Mouse (Mus musculus): ENCODE data around the gene Mknk2. TPM values are rescaled to one million over a fixed set of nuclear protein-coding genes. Genes with fewer than 3 reads are reported as not detected.

The Mknk2 gene
- total RNA-seq (2017), result 105 and 113 TPM in 2 replicates

GRCm38 (mm10) chr10:80677942-80678436 lies at the start of gene Mknk2:
Gene Mknk2 (minus strand): TSS chr10:80678112.
- peak; percentile 28 for ATAC-seq (ENCODE audit: extremely low read depth, insufficient number of reproducible peaks, low FRiP score, poor library complexity, severe bottlenecking)

- ATAC-seq (ENCODE audit: extremely low read depth, insufficient number of reproducible peaks, low FRiP score, poor library complexity, severe bottlenecking), result no peak
Measured at GRCm38 (mm10) chr10:80717281-80717680, 39.4 kb upstream of the Mknk2 start.

- no peak for ATAC-seq (ENCODE audit: extremely low read depth, insufficient number of reproducible peaks, low FRiP score, poor library complexity, severe bottlenecking)
Measured at GRCm38 (mm10) chr10:80710834-80711233, 32.9 kb upstream of the Mknk2 start.

- ATAC-seq (ENCODE audit: extremely low read depth, insufficient number of reproducible peaks, low FRiP score, poor library complexity, severe bottlenecking), result no peak
Measured at GRCm38 (mm10) chr10:80705479-80705878, 27.6 kb upstream of the Mknk2 start.

- ATAC-seq (ENCODE audit: extremely low read depth, insufficient number of reproducible peaks, low FRiP score, poor library complexity, severe bottlenecking), result no peak
Measured at GRCm38 (mm10) chr10:80705033-80705432, 27.1 kb upstream of the Mknk2 start.

GRCm38 (mm10) chr10:80704418-80704817 lies 26.5 kb upstream of the Mknk2 start:
- ATAC-seq (ENCODE audit: extremely low read depth, insufficient number of reproducible peaks, low FRiP score, poor library complexity, severe bottlenecking), result no peak

GRCm38 (mm10) chr10:80703643-80704042 lies 25.7 kb upstream of the Mknk2 start:
- no peak for ATAC-seq (ENCODE audit: extremely low read depth, insufficient number of reproducible peaks, low FRiP score, poor library complexity, severe bottlenecking)

GRCm38 (mm10) chr10:80702536-80703390 lies 24.9 kb upstream of the Mknk2 start:
- ATAC-seq (ENCODE audit: extremely low read depth, insufficient number of reproducible peaks, low FRiP score, poor library complexity, severe bottlenecking), result peak; percentile 37

- peak; percentile 79 for ATAC-seq (ENCODE audit: extremely low read depth, insufficient number of reproducible peaks, low FRiP score, poor library complexity, severe bottlenecking)
Measured at GRCm38 (mm10) chr10:80701721-80702535, 24.0 kb upstream of the Mknk2 start, which contains the start of the genes Mob3a and Izumo4. Gene Mob3a (minus strand): TSS chr10:80701977. Gene Izumo4 (plus strand): TSS chr10:80702184.

GRCm38 (mm10) chr10:80700732-80701131 lies 22.8 kb upstream of the Mknk2 start:
- ATAC-seq (ENCODE audit: extremely low read depth, insufficient number of reproducible peaks, low FRiP score, poor library complexity, severe bottlenecking), result peak; percentile 22; the same call in 1 of the 2 replicates

GRCm38 (mm10) chr10:80700038-80700504 lies 22.2 kb upstream of the Mknk2 start:
- no peak for ATAC-seq (ENCODE audit: extremely low read depth, insufficient number of reproducible peaks, low FRiP score, poor library complexity, severe bottlenecking)

GRCm38 (mm10) chr10:80698605-80699004 lies 20.7 kb upstream of the Mknk2 start:
- no peak for ATAC-seq (ENCODE audit: extremely low read depth, insufficient number of reproducible peaks, low FRiP score, poor library complexity, severe bottlenecking)

GRCm38 (mm10) chr10:80697812-80698211 lies 19.9 kb upstream of the Mknk2 start:
- no peak for ATAC-seq (ENCODE audit: extremely low read depth, insufficient number of reproducible peaks, low FRiP score, poor library complexity, severe bottlenecking)

GRCm38 (mm10) chr10:80697393-80697787 lies 19.5 kb upstream of the Mknk2 start:
- no peak for ATAC-seq (ENCODE audit: extremely low read depth, insufficient number of reproducible peaks, low FRiP score, poor library complexity, severe bottlenecking)

- ATAC-seq (ENCODE audit: extremely low read depth, insufficient number of reproducible peaks, low FRiP score, poor library complexity, severe bottlenecking), result no peak
Measured at GRCm38 (mm10) chr10:80696502-80697392, 18.8 kb upstream of the Mknk2 start.

- ATAC-seq (ENCODE audit: extremely low read depth, insufficient number of reproducible peaks, low FRiP score, poor library complexity, severe bottlenecking), result no peak
Measured at GRCm38 (mm10) chr10:80695801-80696501, 18.0 kb upstream of the Mknk2 start.

GRCm38 (mm10) chr10:80695186-80695585 lies 17.3 kb upstream of the Mknk2 start:
- peak; percentile 82 for ATAC-seq (ENCODE audit: extremely low read depth, insufficient number of reproducible peaks, low FRiP score, poor library complexity, severe bottlenecking)
